Mouse (Mus musculus): ENCODE results near the gene Gbx2.

The Gbx2 gene

DNA sequence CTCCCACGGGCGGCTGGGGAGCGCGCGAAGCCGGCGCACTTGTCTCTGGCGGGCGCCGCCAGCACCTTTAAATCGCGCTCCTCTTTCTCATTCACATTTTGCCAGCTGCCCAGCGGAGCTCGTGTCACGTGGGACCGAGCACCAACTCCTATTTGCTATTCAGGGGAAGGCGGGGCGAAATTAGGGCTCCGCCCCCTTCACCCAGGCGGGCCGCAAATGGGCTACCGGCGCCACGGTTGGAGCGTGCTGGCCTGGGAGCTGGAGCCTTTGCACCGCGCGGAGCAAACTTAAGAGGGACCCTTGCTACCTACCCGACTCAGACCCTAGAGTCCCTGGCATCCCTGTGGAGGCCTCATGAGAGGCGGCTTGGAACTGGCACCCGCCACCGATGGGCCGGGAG, at the start of gene Gbx2:
Gene Gbx2 (minus strand): TSS at position 60 of the 400 bp plus-strand sequence.
- 2% methylated on average over 33 of the region's 33 CpGs for WGBS

- 93% methylated on average over 8 of the region's 8 CpGs for WGBS
Measured at GRCm38 (mm10) chr1:89977261-89977660, 46.3 kb upstream of the Gbx2 start.

DNA sequence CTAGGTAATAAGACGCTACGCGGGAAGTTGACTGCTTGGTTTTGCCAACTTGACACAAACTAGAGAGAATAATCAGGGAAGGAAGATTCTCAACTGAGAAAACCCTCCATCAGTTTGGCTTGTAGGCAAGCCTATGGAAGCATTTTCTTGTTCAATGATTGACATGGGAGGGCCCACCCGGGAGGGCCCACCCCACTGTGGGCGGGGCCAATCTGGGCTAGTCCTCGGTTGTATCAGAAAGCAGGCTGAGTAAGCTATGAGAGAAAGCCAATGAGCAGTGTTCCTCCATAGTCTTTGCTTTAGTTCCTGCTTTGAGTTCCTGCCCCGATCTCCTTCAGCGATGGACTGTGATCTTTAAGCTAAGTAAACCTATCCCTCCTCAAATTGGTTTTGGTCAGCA, 45.4 kb upstream of the Gbx2 start:
- 70% methylated on average over 8 of the region's 8 CpGs for WGBS

DNA sequence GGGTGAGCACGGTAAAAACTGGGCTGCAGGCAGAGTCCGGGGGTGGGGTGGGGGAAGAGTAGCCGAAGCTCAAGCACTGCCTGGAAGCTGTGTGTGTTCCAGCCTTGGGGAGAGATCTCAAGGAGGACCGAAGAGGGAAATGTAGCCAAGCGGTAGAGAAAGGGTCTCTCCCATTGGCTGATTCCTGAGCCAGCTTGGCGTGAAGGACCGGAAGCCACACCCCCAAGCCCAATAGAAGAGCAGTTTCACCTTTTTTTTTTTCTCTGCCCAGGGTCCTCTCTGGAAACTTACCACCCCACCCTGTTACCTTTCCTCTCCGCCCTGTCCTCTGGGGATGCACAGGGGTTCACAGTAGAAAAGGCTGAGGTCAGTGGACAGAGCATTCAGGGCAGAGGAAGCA, 43.6 kb upstream of the Gbx2 start:
- WGBS: 72% methylated on average over 8 of the region's 8 CpGs

- 76% methylated on average over 8 of the region's 8 CpGs for WGBS
Measured at GRCm38 (mm10) chr1:89971848-89972247, 40.9 kb upstream of the Gbx2 start.

DNA sequence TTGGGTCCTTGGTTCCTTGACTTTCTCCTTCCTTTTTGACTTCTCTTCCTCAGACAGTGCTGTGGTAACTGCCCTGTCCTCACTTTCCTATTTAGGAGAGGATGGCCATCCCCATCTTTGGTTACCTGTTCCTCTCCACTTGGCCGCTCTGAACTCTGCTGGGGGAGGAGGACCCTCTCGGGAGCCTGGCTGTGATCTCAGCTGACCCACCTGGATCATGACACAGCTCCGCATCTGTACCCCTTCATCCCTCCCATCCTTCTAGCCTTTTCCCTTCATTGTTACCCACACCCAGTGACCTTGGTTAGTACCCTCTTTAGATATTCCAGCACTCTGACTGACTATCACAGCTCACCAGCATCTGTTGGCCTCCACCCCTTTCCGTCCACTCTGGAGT, 38.7 kb upstream of the Gbx2 start:
- 87% methylated on average over 4 of the region's 4 CpGs for WGBS

- 61% methylated on average over 10 of the region's 10 CpGs for WGBS
Measured at GRCm38 (mm10) chr1:89969072-89969713, 38.2 kb upstream of the Gbx2 start.

DNA sequence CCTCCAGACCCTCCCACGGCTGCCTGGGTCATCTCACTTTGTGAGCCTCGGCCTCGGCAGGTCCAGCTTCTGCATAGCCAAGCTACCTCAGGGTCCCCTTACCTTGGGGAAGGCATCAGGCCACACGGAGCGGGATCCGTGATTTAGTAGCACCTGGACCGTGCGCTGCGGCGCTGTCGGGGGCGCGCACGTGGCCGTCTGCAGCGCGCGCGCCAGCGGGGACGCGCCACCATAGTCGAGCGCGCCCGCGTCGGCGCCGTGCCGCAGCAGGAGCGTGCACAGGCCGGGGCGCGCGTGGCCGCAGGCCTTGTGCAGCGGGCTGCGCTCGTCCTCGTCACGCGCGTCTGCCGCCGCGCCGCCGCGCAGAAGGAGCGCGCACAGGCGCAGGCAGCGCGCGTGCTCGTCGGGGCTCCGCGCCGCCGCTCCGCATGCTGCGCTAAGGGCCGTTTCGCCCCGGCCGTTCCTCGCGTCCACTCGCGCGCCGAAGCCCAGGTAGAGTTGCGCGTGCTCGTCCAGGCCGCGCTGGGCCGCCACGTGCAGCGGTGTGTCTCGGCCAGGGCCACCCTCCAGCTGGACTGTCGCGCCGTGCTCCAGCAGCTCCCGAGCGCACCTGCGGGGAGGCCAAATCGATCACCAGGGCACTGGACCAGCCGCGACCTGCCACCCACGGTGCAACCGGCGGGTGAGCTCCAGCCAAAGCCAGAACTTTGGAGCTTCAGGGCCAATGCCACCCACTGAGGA, 37.3 kb upstream of the Gbx2 start:
- WGBS: 1% methylated on average over 95 of the region's 95 CpGs

DNA sequence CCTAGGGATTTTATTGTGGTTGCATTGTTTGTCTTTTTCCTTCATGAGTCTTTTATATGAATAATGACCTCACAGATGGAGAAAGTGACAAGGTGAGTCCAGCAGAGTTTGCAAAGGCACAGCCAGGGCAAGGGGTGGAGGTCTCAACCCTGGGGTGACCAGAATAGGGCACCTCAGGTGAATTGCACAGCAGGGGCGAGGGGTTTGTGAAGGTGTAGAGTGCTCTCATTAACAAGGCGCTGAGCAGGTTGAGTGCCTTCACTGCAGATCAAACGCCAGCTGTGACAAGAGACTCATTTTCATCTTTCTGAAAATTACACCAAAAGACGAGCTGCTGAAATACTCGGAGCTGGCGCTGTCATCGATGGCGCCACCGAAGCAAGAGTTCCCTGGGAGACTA, 36.6 kb upstream of the Gbx2 start:
- WGBS: 18% methylated on average over 9 of the region's 9 CpGs

DNA sequence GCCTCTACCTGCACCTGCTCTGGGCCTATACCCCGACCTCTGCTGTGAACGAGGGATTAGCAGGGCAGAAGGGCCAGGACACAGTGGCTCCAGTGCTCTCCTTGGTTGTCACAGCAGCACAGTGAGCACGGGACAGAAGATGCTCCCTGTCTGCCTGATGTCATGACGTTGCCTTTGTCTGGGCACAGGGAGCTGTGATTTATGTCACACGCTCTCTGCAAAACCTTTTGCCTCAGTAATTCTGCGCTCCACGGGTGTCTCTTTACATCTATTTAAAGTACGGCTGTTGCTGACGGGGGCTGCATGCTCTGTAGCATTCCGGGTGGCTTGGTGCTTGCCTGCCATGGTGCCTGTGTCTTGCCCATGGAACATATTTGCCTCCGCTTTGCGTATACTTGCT, 33.4 kb upstream of the Gbx2 start:
- WGBS: 81% methylated on average over 12 of the region's 12 CpGs

GRCm38 (mm10) chr1:89963296-89963695, 32.3 kb upstream of the Gbx2 start:
- WGBS: 94% methylated on average over 2 of the region's 2 CpGs

GRCm38 (mm10) chr1:89962092-89962491, 31.1 kb upstream of the Gbx2 start:
- WGBS: 31% methylated on average over 13 of the region's 13 CpGs

DNA sequence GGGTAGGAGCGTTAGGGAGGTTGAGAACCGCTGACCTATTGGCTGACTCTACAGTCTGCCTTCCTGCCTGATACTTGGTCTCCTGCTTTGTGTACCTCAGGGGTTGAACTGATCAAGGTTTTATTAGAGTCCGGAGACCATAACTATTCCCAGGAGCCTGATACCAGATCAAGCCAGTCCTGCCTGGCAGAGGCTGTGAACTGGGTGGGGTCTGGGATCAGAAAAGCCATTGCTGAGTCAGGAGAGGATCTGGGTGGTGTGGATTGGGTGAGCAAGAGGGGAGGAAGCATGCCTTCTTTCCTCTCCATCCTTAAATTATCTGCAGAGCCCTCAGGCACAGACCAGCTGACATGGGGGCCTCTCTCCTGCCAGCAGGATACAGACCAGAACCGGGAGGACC, 28.4 kb upstream of the Gbx2 start:
- WGBS: 89% methylated on average over 4 of the region's 4 CpGs

DNA sequence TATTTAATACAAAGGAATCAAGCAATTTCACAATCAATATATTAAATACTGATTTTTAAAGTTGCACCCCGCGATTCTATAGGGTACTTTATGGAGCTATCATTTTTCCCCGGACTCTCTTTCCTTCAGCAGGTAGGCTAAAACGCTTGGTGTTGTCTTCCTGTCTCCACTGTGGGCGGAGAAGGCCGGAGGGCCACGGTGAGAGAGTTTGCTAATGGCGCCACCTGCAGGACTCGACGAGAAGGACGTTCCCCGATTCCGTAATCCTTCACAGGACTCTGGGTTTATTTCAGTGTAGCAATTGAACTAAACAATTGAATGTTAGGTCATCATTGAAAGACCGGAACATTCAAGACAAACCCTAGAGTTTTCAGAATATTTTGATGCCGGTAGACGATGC, 12.2 kb upstream of the Gbx2 start:
- WGBS: 2% methylated on average over 16 of the region's 16 CpGs

- 12% methylated on average over 15 of the region's 15 CpGs for WGBS
Measured at GRCm38 (mm10) chr1:89942395-89942976, 11.5 kb upstream of the Gbx2 start.

GRCm38 (mm10) chr1:89941701-89942381, 10.9 kb upstream of the Gbx2 start:
- WGBS: 2% methylated on average over 40 of the region's 40 CpGs

DNA sequence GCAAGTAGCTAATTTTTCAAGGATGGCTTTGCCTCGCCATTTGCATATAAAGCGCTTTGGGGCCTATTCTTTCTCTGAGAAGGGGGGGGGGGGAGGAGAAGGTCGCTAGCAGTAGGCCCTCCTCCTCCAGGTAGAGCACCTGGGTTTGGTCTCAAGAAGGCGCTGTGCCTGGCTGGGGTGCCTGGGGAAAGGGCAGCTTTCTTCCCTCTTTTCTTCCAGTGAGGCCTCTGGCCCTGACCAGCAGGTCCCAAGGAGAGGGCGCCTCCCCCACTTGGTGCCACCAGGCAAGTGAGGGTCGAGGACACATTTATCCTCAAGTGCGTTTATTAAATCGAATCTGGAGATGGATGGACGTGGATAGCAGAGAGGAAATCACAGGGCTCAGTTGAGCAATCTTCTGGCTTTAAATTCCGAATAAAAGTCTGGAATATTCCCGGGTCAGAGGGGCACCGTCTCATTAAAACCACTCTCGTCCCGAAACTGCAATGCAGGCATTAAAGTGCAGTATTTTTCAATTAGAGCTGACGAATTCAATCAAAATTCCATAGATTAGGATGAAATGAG, 10.1 kb upstream of the Gbx2 start:
- WGBS: 18% methylated on average over 15 of the region's 15 CpGs

- WGBS: 7% methylated on average over 34 of the region's 34 CpGs
Measured at GRCm38 (mm10) chr1:89939981-89940726, 9.2 kb upstream of the Gbx2 start.

- WGBS: 26% methylated on average over 16 of the region's 16 CpGs
Measured at GRCm38 (mm10) chr1:89939596-89939960, 8.6 kb upstream of the Gbx2 start.

GRCm38 (mm10) chr1:89938884-89939595, 8.1 kb upstream of the Gbx2 start:
- whole genome bisulfite sequencing: 39% methylated on average over 16 of the region's 16 CpGs
